Mouse (Mus musculus) CD4-positive helper T cell, adult 2 months (primary cell): ENCODE data around the gene Hsd3b7.

ENCODE experiments used
- DNase-seq: peaks from one replicate; pipeline ENCODE4 v3.0.0-alpha.2; 2012; ENCODE audit warnings: low read depth, missing footprints, low spot score

The Hsd3b7 gene

DNA sequence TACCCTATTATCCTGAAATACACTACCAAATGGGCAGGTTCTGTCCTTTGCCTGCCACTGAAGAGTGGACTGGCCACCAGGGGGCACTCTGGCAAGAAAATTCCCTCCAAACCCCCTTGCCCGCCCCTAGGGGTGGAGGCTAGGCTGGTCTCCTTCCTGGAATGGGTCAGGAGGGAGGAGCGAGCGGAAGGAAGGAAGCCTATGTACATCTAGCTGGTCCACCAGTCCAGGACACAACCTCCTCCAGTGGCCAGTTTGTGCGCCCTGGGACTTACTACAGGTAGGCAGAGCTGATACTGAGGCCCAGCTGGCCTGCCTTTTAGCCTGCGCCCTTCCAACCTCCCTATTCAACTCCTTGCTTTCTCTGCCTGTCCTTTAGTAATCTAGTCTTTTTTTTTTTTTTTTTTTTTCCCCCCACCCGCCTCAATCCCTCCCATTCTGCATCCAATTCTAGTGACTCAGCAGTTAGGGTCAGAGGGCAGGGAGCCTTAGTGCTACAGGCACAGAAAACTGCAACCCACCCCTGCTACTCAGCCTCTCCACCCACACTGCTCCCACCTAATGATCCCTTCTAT lies at the start of gene Hsd3b7:
Gene Hsd3b7 (plus strand): TSS at position 170 of the 575 bp plus-strand sequence.
- peak; percentile 73 for DNase-seq

DNA sequence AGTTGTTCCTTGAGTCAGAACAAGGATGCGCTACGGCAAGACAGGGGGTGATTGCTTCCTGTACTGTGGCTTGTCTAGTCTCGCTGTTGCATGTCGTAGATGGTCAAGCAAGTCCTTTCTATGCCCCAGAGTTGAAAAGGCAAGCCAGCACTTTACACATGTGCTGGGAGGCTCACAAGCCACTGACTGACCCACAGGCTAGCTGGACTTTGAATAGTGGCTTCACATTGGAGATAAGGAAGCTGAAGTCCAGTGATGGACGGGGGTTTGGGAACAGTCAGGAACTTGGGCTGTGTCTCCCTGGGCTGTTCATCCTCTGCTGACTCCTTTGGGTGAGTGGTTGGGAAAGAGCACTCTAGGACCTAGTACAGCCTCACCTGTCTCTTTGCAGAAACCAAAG lies 48.8 kb upstream of the Hsd3b7 start:
- no peak for DNase-seq

DNA sequence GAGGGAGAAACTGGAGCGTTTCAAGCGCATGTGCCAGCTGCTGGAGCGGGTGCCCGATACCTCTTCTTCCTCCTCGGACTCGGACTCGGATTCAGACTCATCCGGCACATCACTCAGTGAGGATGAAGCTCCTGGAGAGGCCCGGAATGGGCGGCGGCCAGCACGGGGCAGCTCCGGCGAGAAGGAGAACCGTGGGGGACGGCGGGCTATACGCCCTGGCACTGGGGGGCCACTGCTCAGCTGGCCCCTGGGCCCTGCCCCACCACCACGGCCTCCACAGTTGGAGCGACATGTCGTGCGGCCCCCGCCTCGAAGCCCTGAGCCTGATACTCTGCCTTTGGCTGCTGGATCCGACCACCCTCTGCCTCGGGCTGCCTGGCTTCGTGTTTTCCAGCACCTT lies 48.3 kb upstream of the Hsd3b7 start:
- no peak for DNase-seq

DNA sequence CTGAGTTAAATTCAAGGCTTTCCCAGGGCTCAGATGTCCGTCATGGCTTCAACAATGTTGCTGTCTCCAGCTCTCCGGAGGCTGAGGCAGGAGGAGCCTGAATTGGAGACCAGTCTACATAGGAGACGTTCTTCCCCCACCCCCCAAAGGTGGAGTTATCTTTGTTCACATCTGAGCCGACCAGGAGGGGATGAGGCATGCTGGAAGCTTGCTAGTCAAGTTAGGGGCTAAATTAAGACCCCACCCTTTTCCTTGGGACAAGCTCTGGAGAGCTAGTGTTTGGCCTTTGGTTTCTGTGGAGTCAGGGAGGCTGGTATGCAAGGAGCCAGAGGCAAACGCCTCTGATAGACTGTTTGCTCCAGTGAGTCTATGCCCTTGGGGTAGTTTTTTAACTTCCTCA lies 47.2 kb upstream of the Hsd3b7 start:
- DNase-seq = no peak

DNA sequence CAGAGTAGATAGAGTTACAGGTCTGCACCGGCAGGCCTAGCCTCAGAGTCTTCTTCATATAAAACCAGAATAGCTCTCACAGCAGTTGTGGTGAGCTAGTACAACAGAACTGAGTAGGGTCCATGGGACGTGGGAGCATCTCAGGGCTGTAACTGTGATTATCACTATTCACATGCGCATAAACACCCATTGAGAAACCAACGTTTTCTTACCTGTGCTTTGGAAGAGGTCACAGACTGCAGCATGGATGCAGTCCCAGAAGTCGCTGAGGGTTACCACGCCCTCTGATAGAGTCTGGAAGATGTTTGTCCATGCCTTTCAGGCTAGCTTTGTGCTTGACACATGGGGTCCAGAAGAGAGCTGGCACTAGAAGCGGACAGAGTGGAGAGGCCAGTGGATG lies 46.7 kb upstream of the Hsd3b7 start:
- no peak for DNase-seq

DNA sequence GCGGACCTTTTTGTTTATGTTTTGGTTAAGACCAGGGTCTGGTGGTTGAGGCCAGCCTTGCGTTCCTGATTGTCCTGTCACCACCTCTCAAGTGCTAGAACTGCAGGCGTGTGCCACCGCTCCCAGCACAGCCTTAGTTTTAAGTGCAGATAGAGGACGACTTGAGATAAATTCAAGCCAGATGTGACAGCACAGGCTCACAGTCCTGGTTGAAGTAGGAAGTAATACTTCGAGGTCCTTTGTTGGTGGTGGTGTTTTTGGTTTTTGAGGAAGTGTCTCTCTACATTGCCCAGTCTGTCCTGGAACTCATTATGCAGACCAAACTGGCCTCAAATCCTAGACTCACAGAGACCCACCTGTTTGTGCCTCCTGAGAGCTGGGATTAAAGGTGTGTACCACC lies 40.7 kb upstream of the Hsd3b7 start:
- no peak for DNase-seq

DNA sequence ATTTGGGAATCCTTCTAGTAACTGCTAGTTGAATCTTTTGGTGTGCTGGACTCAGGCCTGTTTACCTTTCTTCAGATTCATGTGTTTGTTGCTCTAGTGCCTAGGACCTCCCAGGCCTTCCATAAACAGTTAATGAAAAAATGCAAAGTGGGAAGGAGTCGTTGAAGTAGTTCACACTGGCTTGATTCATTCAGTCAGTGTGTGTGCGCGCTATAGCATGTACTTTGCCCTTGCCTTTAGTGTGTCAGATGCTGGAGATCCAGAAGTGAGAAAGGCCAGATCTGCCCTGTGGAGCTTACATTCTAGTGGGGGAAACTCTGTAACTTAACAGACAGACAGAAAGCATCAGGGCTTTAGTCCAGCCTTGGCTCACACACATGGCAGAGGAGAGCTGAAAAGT lies 39.9 kb upstream of the Hsd3b7 start:
- no peak for DNase-seq

DNA sequence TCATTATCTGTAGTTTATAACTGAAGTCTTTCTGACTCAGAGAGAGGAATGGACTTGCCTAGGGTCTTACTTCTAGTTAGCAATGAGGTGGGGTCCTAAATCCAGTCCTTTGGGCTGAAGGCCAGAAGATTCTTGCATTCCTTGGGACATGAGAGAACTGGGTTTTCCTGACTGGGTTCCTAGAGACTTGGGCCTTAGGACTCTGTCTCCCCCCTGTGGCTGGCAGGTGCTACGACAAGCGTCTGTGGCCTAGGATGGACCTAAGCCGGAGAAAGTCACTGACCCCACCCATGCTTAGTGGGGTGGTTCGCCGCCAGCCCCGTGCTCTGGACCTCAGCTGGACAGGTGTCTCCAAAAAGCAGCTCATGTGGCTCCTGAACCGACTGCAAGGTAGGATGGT lies 39.4 kb upstream of the Hsd3b7 start:
- DNase-seq = peak; percentile 57

DNA sequence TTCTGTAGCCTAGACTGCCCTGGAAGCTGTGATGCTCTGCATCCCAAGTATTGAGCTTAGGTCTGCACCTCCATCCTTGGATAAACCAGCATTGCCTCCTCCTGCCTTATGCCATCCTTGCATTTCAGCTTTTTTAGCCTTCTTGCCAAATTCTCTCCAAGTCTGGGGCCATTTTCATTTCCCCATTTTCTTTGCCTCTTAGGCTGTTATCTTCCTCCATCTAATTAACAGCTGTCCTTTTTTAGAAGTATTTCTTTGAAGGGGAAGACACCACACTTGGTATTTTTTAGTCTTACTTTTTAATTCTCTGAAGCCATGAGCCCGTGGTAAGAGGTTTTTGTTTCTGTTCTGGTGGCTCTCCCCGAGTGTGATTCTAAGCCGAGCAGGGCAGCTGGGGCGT lies 36.8 kb upstream of the Hsd3b7 start:
- DNase-seq = no peak

DNA sequence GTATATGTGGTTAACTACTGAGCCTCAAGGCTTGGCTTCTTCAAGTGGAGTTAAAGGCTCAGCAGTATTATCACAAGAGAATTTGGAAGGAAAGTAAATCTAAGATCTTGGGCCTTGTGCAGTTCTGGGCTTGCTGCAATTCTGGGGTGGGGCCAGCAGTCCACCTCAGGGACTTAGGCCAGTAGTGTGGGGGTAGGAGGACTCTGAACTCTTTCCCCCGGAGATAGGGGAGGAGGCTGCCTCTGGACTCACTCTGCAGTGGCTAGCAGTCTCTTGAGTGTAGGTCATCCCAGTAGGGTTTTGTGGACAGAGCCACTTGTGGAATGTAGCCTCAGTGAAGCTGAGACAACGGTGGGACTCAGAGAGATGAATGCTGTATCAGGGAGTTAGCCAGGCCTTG lies 34.6 kb upstream of the Hsd3b7 start:
- DNase-seq = no peak

DNA sequence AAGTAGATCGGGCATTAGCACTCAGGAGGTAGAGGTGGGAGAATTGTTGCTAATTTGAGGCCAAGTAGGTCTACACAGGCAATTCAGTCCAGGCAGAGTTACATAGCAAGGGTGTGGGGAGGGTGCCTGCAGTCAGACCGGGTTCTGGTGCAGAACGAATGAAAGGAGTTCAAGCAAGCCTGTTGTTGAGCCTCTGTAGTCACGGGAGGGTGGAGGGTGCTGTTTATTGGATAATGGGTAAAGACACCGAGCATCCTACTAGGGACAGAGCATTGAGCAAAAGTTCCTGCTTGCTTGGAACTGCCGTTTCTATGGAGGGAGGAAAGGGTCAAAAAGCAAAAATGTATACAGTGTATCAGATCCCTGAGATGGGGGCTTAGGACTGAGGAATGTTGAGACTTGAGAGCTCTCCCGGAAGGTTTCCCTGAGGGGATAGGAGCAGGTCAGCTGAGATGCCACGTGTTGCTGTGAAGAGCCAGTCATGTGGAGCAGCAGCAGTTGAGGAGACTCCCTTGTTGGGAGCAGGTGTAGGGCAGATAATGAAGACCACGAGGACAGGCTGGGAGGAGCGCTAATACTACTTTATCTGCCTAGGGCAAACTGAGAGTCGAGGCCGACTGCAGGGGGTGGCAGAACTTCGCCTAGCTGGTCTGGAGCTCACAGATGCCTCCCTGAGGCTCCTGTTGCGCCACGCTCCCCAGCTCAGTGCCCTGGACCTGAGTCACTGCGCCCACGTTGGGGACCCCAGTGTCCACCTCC lies 33.4 kb upstream of the Hsd3b7 start:
- DNase-seq = no peak

DNA sequence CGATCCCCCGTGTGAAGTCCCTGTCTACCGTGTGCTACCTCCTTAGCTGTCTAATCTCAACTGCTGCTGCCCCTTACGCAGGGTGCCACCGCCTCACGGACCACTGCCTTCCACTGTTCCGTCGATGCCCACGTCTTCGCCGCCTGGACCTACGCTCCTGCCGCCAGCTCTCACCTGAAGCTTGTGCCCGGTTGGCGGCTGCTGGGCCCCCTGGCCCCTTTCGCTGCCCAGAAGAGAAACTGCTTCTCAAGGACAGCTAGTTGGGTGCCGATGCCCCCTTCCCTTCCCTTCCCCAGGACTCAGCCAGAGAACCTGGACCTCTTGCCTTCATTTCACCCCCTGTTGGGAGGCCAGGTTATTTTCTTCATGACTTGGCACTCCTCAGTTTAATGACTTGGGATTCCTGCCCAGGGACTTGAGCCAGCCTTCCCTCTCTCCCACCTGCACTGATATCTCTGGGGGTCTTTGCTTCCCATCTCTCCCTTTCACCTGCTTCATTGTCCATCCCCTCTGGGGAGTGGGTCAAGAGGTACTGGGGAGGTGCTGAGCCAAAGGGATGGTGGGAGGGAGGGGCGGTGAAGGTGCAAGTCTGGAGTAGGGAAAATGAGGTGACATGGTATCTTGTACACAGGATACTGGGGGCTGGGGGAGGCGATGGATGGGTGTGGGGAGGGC lies 32.6 kb upstream of the Hsd3b7 start:
- no peak for DNase-seq

DNA sequence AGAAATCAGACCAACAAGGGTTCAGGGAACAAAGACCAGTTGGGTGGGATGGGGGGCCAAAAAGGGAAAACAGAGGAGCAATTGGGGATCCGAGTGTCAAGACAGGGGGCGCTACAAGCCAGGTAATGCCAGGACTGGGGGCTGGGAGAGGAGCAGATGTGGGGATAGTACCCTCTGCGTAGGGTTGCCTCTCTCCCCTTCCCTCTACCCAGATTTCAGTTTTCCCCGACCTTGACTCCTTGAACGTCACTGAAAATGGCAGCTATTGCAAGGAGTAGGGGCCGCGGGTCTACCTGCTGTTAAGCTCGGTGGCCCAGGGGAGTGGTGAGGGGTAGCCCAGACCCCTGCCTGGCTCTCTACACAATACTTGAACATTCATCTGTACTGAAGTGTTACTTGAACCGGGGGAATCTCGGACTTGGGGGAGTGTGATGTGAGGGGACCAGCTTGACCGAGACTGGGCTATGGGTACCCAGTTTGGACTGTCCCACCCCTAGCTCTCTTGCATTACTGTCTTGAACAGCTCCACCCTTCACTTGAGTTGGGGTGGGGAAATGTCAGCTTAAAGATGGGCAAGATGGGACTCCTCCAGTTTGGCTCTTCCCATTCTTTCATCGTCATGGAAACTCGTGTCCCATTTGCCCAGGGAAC lies 31.9 kb upstream of the Hsd3b7 start:
- DNase-seq = no peak

DNA sequence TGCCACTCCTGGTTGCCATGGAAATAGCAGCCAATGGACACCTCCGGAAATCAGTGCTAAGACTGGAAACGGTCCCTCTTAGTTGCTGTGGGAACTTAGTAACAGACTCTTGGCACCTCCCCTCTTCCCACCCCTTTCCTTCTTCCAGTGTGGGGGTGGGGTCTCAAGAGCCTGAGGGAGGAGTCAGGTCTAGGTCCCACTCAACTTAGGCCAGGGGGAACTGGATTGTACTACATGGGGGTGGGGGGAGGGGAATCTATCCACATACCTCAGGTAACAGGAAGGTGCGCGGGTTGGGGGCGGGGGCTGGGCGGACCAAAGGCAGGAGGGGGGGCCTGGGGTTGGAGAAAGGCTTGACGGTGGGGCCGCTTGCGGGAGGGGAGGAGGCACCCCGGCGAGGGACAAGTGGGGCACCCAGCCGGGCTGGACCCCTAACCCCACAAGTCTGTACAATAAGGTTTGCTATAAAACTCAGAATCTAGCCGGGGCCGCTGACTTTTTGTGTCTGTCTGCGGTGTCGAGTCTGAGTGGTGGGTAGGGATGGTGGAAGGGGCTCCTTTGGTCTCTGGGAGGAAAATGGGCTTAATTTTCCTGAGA lies 31.3 kb upstream of the Hsd3b7 start:
- DNase-seq = peak; percentile 86

DNA sequence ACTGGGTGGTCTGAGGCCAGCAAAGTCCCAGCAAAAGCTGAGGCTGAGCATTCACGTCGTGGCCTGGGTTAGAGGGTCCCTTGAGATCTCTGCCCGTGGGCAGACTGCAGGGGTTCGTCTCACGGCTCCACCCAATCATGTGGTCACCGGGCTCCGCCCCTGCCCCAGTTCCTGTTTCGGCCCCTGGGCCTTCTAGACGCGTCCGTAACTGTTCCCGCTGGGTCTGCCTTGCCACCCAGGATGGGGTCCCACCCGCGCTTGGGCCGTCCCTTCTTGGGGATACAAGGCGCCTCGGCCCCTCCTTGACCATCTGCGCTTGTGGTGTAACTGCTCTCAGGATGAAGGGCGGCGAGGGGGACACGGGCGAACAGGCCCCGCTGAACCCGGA lies 30.8 kb upstream of the Hsd3b7 start, which contains the start of gene Orai3:
Gene Orai3 (plus strand): TSS at position 165 of the 388 bp plus-strand sequence.
- peak; percentile 75 for DNase-seq

DNA sequence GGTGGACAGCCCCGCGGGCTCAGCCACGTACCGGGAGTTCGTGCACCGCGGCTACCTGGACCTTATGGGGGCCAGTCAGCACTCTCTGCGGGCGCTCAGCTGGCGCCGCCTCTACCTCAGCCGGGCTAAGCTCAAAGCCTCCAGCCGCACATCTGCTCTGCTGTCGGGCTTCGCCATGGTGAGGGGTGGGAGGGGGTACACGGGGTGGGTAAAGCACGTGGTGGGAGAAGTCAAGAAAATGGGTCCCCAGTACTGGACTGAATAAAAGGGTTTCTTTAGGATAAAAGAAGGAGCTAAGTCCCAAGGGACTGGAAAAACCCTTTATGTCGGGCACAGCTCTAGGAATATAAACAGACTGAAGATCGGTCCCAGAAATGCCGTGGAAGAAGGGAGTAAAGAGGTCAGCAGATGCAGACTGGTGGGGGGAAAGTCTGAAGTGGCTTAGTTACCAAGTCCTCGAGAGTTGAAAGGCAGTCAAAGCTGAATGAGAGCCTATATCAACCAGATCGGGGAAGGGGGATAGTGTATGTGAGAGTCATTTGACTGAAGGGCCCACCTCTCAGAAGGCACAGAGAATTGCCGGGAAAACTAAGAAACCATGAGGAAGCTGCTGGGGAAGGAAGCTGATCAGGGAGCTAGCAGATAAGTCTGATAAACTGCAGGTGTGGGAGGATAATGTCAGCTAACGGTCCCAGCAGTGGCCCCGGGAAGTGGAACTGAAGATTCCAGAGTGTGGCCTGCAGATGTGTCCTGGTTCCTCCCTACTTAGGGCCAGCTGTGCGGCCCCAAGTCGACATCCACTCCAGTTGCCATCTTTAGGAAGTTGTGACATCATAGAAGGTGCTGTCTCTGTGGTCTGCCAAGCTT lies 30.1 kb upstream of the Hsd3b7 start:
- no peak for DNase-seq

DNA sequence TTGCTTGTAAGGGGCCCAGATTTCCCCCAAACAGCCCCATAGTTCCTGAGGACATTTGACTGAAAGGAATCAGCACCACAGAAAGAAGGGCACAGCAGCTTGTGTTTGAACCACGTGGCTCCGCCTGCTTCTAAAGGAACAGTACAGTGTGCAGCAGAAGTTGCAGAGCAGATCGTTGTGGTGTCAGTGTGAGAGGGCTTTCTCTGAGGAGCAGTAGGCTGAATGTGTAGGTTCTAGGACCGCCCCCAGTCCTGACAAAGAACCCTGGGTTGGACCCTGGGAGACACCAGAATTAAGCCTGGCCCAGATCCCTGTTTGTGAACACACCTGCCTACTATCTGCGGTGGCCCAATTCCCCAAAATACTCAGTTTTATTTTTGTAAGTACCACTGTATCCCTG lies 29.1 kb upstream of the Hsd3b7 start:
- DNase-seq = no peak

DNA sequence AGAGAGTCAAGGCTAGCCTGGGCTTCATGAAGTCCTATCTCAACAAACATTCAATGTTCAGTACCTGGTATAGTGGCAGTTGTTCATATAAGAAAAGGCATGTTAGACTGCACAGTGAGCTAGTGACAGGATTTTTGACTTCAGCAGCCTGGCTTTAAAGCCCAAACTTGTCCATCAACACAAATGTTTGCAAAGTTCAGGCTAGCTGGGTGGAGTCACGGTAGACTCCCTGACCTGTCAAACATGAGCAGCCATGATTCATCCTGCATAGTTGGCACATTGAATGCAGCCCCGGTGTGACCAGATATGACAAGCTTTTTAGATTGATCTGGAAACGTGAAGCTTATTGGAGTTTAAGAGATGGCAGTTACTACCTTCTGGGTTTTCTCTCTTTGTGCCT lies 28.3 kb upstream of the Hsd3b7 start:
- DNase-seq = no peak

DNA sequence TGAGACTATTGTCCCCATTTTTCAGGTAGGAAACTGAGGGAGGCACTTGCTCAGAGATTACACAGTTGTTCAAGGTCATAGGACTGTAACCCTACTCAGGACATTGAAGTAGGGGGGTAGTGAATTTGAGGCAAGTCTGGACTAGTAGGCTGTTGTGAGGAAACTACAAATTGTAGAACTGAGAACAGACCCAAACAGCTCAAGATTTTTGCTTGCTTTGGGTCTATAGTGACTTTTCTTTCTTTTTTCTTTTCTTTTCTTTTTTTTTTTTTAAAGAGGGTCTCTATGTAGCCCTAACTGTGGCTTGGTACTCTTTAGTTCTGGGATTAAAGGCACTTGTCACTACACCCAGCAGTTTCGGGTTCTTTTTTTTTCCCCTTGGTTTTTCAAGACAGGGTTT lies 27.8 kb upstream of the Hsd3b7 start:
- DNase-seq = no peak

DNA sequence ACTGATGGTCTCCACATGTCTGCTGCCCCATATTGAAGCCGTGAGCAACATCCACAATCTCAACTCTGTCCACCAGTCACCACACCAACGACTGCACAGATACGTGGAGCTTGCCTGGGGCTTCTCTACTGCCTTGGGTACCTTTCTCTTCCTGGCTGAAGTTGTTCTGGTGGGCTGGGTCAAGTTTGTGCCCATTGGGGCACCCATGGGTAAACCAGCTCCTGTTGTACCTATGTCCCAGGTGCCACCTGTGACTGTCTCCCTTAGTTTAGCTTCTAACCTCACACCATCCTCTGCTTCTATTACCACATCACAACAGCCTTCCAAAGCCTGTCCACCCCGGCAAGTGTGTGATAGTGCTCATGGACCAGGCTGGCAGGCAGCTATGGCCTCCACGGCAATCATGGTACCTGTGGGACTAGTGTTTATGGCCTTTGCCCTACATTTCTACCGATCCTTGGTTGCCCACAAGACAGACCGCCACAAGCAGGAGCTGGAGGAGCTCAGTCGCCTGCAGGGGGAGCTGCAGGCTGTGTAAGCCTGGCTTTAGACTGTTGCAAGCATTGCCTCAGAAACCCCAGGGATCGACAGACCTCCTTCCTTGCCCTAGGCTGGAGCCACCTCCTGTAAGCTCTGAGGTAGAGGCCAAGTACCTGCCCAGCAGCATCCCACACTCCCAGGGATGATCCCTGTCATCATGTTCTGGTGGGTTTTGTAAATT lies 26.6 kb upstream of the Hsd3b7 start:
- DNase-seq = peak; percentile 87
